Mouse (Mus musculus) liver, embryonic 14.5 days (tissue): ENCODE data around the gene Mmaa.

Experiments used
- CTCF ChIP-seq: IDR thresholded peaks from 2 replicates; pipeline ENCODE4 v1.5.1; 2016; ENCODE audit warnings: antibody characterized with exemption, low read depth, control low read depth
- EP300 ChIP-seq: IDR thresholded peaks from 2 replicates; pipeline ENCODE4 v1.6.1; 2016; ENCODE audit warnings: antibody characterized with exemption, low read depth

GRCm38 (mm10) chr8:79226046-79226445 lies 68.7 kb downstream of the Mmaa start:
- no peak for TF ChIP-seq EP300
- TF ChIP-seq CTCF: no peak
